Mouse (Mus musculus): Measurements from ENCODE around the gene Flcn. TPM values are rescaled to one million over a fixed set of nuclear protein-coding genes. Genes with fewer than 3 reads are reported as not detected.
"Not testable (repeated sequence)": the region's sequence is repeated elsewhere in the genome, so short reads cannot be mapped to it uniquely, and the experiment has no call there.

Gene Flcn
- polyA plus RNA-seq, 1 experiment = 81.1 TPM

DNA sequence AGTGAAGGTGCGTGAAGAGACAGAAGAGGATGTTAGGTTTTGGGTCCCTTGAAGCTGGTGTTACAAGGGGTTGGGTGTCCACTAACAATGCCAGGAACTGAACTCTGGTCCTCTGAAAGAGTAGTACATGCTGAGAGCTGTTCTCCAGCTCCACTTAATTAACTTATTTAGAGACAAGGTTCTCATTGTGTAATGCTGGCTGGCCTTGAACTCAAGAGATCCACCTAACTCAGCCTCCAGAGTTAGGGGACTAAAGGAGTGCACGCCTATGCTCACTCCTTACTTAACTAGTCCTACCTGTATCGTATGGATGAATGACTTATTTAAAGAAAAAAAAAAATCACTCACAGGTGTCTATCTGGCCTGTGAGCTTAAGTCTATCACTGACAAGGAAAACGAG lies 28.6 kb upstream of the Flcn start:
- no peak overlapping the region for H3K27ac ChIP-seq (ENCODE audit: insufficient read depth, low read length)
- DNase-seq = no peak
- WGBS = 50% methylated on average over 4 of the region's 4 CpGs
- no peaks in the 10 kb centered on the region for H3K27me3 ChIP-seq (ENCODE audit: control insufficient read depth, insufficient read depth, low read length)
- TF ChIP-seq CTCF (IDR thresholded peaks at IDR 0.05; ENCODE audit: borderline replicate concordance, insufficient read depth, low read depth, low read length) (no peak), POLR2A (IDR thresholded peaks at IDR 0.05; ENCODE audit: borderline replicate concordance, insufficient read depth, low read length) (no peak)
- H3K4me1 ChIP-seq (ENCODE audit: control insufficient read depth, insufficient read depth, low read length) = peaks cover 6% of the 10 kb centered on the region; the same call in 1 of the 2 replicates
- peak overlapping the region; percentile 81 for H3K4me3 ChIP-seq (replicated peaks; ENCODE audit: insufficient read depth, low read depth, low read length)

DNA sequence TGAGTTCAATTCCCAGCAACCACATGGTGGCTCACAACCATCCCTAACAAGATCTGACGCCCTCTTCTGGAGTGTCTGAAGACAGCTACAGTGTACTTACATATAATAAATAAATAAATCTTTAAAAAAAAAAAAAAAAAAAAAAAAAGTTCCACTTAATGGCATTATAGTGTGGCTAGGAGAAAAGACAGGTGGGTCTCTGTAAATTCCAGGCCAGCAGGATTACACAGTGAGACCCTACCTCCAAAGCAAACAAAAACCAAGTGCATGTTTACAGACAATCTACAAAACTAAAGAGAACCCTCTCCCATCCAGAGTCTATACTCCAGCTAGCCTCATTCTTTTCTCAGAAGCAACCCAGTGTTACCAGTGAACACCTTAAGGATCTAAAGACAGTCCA lies 28.0 kb upstream of the Flcn start:
- WGBS = 100% methylated on average over 1 of the region's 1 CpGs
- H3K4me1 ChIP-seq (ENCODE audit: control insufficient read depth, insufficient read depth, low read length); DNase-seq; H3K4me3 ChIP-seq (replicated peaks; ENCODE audit: insufficient read depth, low read depth, low read length); H3K27ac ChIP-seq (ENCODE audit: insufficient read depth, low read length); H3K27me3 ChIP-seq (ENCODE audit: control insufficient read depth, insufficient read depth, low read length): not testable (repeated sequence)

DNA sequence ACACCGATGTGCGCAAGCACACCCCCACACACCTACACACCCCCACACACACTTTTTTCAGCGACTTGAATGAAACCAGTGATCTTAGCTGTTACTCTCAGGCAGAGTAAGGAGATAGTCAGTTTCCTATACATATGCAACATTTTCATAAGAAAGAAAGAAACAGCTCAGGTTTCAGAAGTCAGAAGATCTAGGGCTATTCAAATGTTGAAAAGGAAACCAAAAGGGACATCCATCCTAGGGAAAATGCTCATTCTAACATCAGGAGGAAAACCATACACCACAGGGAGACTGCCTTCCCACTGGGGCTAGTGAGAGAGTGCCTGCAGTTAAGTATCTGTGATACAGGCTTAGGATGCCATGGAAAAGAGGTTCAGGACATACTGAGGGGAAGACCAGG lies 11.8 kb upstream of the Flcn start:
- H3K4me3 ChIP-seq (replicated peaks; ENCODE audit: insufficient read depth, low read depth, low read length) = no peak overlapping the region
- TF ChIP-seq POLR2A (IDR thresholded peaks at IDR 0.05; ENCODE audit: borderline replicate concordance, insufficient read depth, low read length) = no peak
- no peak for TF ChIP-seq CTCF (IDR thresholded peaks at IDR 0.05; ENCODE audit: borderline replicate concordance, insufficient read depth, low read depth, low read length)
- no peaks in the 10 kb centered on the region for H3K4me1 ChIP-seq (ENCODE audit: control insufficient read depth, insufficient read depth, low read length)
- H3K27me3 ChIP-seq (ENCODE audit: control insufficient read depth, insufficient read depth, low read length) = no peaks in the 10 kb centered on the region
- no peak overlapping the region for H3K27ac ChIP-seq (ENCODE audit: insufficient read depth, low read length)
- WGBS = 87% methylated on average over 3 of the region's 3 CpGs
- no peak for DNase-seq

DNA sequence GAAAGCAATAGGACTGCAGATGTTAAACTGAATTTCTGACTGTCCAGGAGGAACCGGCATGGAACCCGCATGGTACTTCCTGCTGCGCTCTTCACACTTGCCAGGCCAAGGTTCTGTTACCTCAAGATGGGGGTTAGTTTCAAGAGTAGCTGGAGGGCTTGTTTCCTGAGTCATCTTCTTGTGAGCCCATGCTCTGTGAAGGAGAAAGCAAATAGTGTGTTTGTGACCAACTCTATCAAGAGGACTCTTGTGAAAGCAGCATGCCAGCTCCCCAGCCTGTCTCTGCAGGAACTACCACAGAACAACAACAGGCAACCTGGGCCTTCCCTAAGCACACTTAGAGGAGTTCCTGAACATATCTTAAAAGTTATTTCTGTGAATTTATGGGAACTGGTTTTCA lies 8.1 kb upstream of the Flcn start:
- Histone ChIP-seq H3K27me3 (ENCODE audit: control insufficient read depth, insufficient read depth, low read length) (no peaks in the 10 kb centered on the region), H3K4me1 (ENCODE audit: control insufficient read depth, insufficient read depth, low read length) (no peaks in the 10 kb centered on the region), H3K27ac (ENCODE audit: insufficient read depth, low read length) (no peak overlapping the region), H3K4me3 (replicated peaks; ENCODE audit: insufficient read depth, low read depth, low read length) (no peak overlapping the region)
- TF ChIP-seq POLR2A (IDR thresholded peaks at IDR 0.05; ENCODE audit: borderline replicate concordance, insufficient read depth, low read length) = no peak
- WGBS = 93% methylated on average over 3 of the region's 3 CpGs
- no peak for DNase-seq

DNA sequence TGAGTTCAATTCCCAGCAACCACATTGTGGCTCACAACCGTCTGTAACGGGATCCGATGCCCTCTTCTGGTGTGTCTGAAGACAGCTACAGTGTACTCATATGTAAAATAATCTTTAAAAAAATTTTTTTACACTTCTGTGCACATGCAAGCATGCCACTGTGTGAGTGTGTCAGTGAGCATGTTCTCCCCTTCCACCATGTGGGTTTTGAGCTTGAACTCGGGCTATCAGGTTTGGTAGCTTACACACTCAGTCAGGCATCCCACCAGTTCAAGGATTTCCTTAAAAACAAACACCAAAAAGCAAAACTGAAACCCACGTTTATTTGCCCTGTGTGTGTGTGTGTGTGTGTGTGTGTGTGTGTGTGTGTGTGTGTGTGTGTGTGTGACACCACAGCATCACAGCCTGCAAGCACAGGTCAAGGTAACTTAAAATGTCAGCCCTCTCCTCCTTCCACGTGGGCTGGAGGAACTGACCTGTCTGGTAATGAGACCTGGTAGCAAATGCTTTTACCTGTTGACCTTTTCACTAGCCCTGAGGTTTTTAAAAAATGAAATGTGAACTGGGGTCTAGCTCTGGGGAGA lies 5.8 kb upstream of the Flcn start:
- Histone ChIP-seq H3K4me1 (ENCODE audit: control insufficient read depth, insufficient read depth, low read length) (0 out of 2 replicates have a peak, but pooled peaks cover 3% of the 10 kb centered on the region), H3K27me3 (ENCODE audit: control insufficient read depth, insufficient read depth, low read length) (no peaks in the 10 kb centered on the region), H3K27ac (ENCODE audit: insufficient read depth, low read length) (no peak overlapping the region), H3K4me3 (replicated peaks; ENCODE audit: insufficient read depth, low read depth, low read length) (no peak overlapping the region)
- no peak for TF ChIP-seq POLR2A (IDR thresholded peaks at IDR 0.05; ENCODE audit: borderline replicate concordance, insufficient read depth, low read length)
- no peak for TF ChIP-seq CTCF (IDR thresholded peaks at IDR 0.05; ENCODE audit: borderline replicate concordance, insufficient read depth, low read depth, low read length)
- no peak for DNase-seq
- WGBS = 91% methylated on average over 6 of the region's 6 CpGs

DNA sequence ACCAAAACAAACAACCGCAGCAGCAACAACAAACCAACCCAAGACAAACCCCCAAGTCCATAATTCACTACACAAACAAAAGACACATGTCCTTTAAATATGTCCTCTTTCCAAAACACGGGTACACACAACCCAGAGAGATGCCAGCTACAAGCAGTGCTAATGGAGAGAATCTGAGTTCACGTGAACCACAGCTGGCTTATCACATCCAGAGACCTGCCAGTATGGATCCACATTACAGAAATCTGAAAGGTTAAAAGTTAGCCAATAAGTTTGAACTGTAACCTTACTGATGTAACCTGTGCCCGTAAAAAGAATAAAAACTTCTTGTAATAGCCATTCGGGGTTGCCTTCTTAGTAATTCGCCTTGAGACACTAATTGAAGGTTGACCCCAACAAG lies 5.1 kb upstream of the Flcn start:
- Histone ChIP-seq H3K4me3 (replicated peaks; ENCODE audit: insufficient read depth, low read depth, low read length) (no peak overlapping the region), H3K27me3 (ENCODE audit: control insufficient read depth, insufficient read depth, low read length) (no peaks in the 10 kb centered on the region), H3K27ac (ENCODE audit: insufficient read depth, low read length) (no peak overlapping the region), H3K4me1 (ENCODE audit: control insufficient read depth, insufficient read depth, low read length) (0 out of 2 replicates have a peak, but pooled peaks cover 3% of the 10 kb centered on the region)
- TF ChIP-seq POLR2A (IDR thresholded peaks at IDR 0.05; ENCODE audit: borderline replicate concordance, insufficient read depth, low read length) = no peak
- no peak for TF ChIP-seq CTCF (IDR thresholded peaks at IDR 0.05; ENCODE audit: borderline replicate concordance, insufficient read depth, low read depth, low read length)
- 91% methylated on average over 6 of the region's 6 CpGs for WGBS
- DNase-seq = no peak

DNA sequence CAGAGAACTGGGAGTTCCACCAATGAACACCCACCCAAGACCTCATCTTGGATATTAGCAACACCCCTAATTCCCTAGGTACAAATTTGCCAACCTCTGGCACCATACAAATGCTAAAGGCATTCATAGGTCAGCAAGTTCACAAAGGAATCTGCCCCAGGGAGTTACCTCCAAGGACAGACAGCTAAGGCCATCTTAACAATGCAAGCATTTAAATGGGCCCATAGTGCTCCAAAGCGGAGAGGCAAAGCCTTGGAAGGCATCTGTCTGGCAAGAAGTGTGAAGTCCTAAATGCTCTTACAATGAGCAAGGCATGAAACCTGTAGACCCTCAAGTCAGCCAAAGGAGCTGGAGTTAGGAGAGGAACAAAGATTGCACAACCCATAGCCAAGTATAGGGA lies 4.5 kb upstream of the Flcn start:
- H3K27me3 ChIP-seq (ENCODE audit: control insufficient read depth, insufficient read depth, low read length) = no peaks in the 10 kb centered on the region
- no peak for DNase-seq
- TF ChIP-seq CTCF (IDR thresholded peaks at IDR 0.05; ENCODE audit: borderline replicate concordance, insufficient read depth, low read depth, low read length) (no peak), POLR2A (IDR thresholded peaks at IDR 0.05; ENCODE audit: borderline replicate concordance, insufficient read depth, low read length) (no peak)
- no peak overlapping the region for H3K27ac ChIP-seq (ENCODE audit: insufficient read depth, low read length)
- no peak overlapping the region for H3K4me3 ChIP-seq (replicated peaks; ENCODE audit: insufficient read depth, low read depth, low read length)
- WGBS = 78% methylated on average over 1 of the region's 1 CpGs
- 0 out of 2 replicates have a peak, but pooled peaks cover 3% of the 10 kb centered on the region for H3K4me1 ChIP-seq (ENCODE audit: control insufficient read depth, insufficient read depth, low read length)

DNA sequence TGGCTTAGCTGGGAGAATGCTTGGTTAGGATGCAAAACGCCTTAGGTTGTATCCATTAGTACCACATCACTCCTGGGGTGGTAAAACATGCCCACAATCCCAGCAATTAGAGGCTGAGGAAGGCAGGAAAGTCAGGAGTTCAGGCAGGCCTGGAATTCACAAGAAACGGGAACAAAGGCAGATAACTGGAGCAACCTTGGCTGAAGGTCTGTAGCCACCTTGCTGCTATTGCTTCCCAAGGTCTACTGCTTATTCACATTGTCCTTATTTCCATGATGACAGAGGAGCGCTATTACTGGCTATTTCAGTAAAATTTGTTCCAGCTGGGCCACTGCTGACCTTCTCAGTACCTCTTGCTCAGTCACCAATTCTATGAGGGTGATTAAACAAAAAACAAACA lies 3.5 kb upstream of the Flcn start:
- DNase-seq = no peak
- no peaks in the 10 kb centered on the region for H3K27me3 ChIP-seq (ENCODE audit: control insufficient read depth, insufficient read depth, low read length)
- no peak for TF ChIP-seq POLR2A (IDR thresholded peaks at IDR 0.05; ENCODE audit: borderline replicate concordance, insufficient read depth, low read length)
- H3K4me1 ChIP-seq (ENCODE audit: control insufficient read depth, insufficient read depth, low read length) = 0 out of 2 replicates have a peak, but pooled peaks cover 3% of the 10 kb centered on the region
- H3K27ac ChIP-seq (ENCODE audit: insufficient read depth, low read length) = no peak overlapping the region
- 83% methylated on average over 3 of the region's 3 CpGs for WGBS
- no peak overlapping the region for H3K4me3 ChIP-seq (replicated peaks; ENCODE audit: insufficient read depth, low read depth, low read length)
